Mouse (Mus musculus): ENCODE results near the gene Gng7.

- TF ChIP-seq CTCF (conservative IDR thresholded peaks at IDR 0.05; ENCODE audit: insufficient read depth, insufficient read length, low read depth, low read length) = peak; percentile 28; the same call in 1 of the 2 replicates
- TF ChIP-seq POLR2A (IDR thresholded peaks at IDR 0.05; ENCODE audit: low read depth, low read length) = no peak
These were observed 67.9 kb downstream of the Gng7 start for GRCm38 (mm10) chr10:80946684-80947437.

Measured in kidney, adult 2 months (tissue).